Comparison of ENCODE assay signal across 8 mouse cellular contexts in the genomic region with DNA sequence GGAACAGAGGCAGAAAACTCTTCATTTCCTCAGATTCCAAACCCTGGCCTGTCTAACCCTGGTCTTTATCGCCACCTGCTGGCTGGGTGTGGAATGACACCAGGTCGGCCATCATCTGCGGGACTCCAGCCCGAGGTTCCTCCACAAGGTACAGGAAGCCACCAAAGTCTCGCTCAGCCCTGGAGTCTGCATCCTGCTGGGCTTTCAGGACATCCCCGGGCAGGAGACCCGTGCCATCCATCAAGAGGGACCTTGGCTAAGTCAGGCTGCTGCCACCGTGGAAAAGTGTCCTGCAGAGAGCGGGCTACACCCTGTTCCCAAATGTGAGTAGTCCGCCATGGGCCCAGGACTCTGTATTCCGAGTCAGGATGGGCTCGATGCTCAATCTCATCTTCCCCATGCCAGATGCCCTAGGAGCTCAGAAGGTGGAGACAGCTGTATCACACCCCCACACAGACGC.
DNase-seq lines count a peak whose midpoint lies in the region; ATAC-seq and TF ChIP-seq lines count a peak whose summit lies in the region.

No protein-coding gene starts in this region.

- peak overlapping the region; percentile 54 for H3K9ac ChIP-seq in hindbrain, embryonic 11.5 days (ENCODE audit: low read depth, low read length)
- H3K9ac ChIP-seq in lung, postnatal 0 days (replicated peaks; ENCODE audit: low read depth) = no peak overlapping the region

- WGBS in hindbrain, embryonic 11.5 days = 12% methylated on average over 13 of the region's 13 CpGs
- 10% methylated on average over 13 of the region's 13 CpGs for WGBS in lung, postnatal 0 days

- ATAC-seq in G1E (ENCODE audit: extremely low read depth, insufficient number of reproducible peaks, low FRiP score, poor library complexity, severe bottlenecking) = no peak
- ATAC-seq in hindbrain, embryonic 11.5 days (ENCODE audit: low FRiP score) = peak; percentile 40; the same call in 1 of the 2 replicates
- ATAC-seq in lung, postnatal 0 days = peak; percentile 73

- no peak for DNase-seq in G1E (ENCODE audit: low spot score)
- DNase-seq in cerebellum, adult 9-10 months = peak; percentile 81
- DNase-seq in frontal cortex, adult 2 months (ENCODE audit: extremely low spot score in 1 of 2, low spot score in 1 of 2) = peak; percentile 47 to 95
- peak; percentile 96 for DNase-seq in hindbrain, embryonic 11.5 days (ENCODE audit: low spot score)
- peak; percentile 63 for DNase-seq in layer of hippocampus, adult 9-11 months
- peak; percentile 76 for DNase-seq in lung, postnatal 0 days (ENCODE audit: low spot score)
- peak; percentile 95 for DNase-seq in ovary, postnatal 14 days (ENCODE audit: low spot score)
- peak; percentile 75 to 93 for DNase-seq in thymus, postnatal 10 days (ENCODE audit: low spot score in 2 of 2)

- no peaks in the 10 kb centered on the region for H3K9me3 ChIP-seq in G1E (replicated peaks)
- no peaks in the 10 kb centered on the region for H3K9me3 ChIP-seq in hindbrain, embryonic 11.5 days (ENCODE audit: control insufficient read depth, low read length)
- H3K9me3 ChIP-seq in lung, postnatal 0 days (ENCODE audit: low read length) = no peaks in the 10 kb centered on the region

- TF ChIP-seq EP300 in lung, postnatal 0 days (IDR thresholded peaks at IDR 0.05) = no peak

- peaks cover 4% of the 10 kb centered on the region for H3K4me1 ChIP-seq in G1E (ENCODE audit: insufficient read depth, low read depth, low read length)
- H3K4me1 ChIP-seq in hindbrain, embryonic 11.5 days (replicated peaks; ENCODE audit: control insufficient read depth, insufficient read depth, low read length) = peaks cover 2% of the 10 kb centered on the region; the same call in 1 of the 2 replicates
- no peaks in the 10 kb centered on the region; the same call in 1 of the 2 replicates for H3K4me1 ChIP-seq in lung, postnatal 0 days (ENCODE audit: insufficient read depth, low read depth, low read length)

- peak overlapping the region; percentile 44; the same call in 1 of the 2 replicates for H3K4me3 ChIP-seq in G1E (ENCODE audit: low read depth, low read length)
- H3K4me3 ChIP-seq in hindbrain, embryonic 11.5 days (ENCODE audit: low read depth, low read length) = no peak overlapping the region
- H3K4me3 ChIP-seq in lung, postnatal 0 days (ENCODE audit: low read depth, low read length) = no peak overlapping the region

- H3K4me2 ChIP-seq in hindbrain, embryonic 11.5 days (replicated peaks; ENCODE audit: low read depth, low read length) = peak overlapping the region; percentile 25
- H3K4me2 ChIP-seq in lung, postnatal 0 days (replicated peaks; ENCODE audit: low read depth, low read length) = 0 out of 2 replicates have a peak overlapping the region, but pooled peaks have one; percentile 33

- peak; percentile 73 for TF ChIP-seq CTCF in G1E (IDR thresholded peaks at IDR 0.05; ENCODE audit: low read depth, low read length)
- TF ChIP-seq CTCF in lung, postnatal 0 days (IDR thresholded peaks at IDR 0.05) = peak; percentile 97

- H3K27me3 ChIP-seq in G1E (ENCODE audit: insufficient read depth, low read length) = peaks cover 23% of the 10 kb centered on the region
- H3K27me3 ChIP-seq in hindbrain, embryonic 11.5 days (ENCODE audit: control insufficient read depth, insufficient read depth, low read length) = no peaks in the 10 kb centered on the region
- 0 out of 2 replicates have a peak, but pooled peaks cover 4% of the 10 kb centered on the region for H3K27me3 ChIP-seq in lung, postnatal 0 days (replicated peaks; ENCODE audit: insufficient read depth, low read length)

- H3K36me3 ChIP-seq in G1E (replicated peaks) = no peaks in the 10 kb centered on the region
- no peaks in the 10 kb centered on the region for H3K36me3 ChIP-seq in hindbrain, embryonic 11.5 days (ENCODE audit: control insufficient read depth, insufficient read depth, low read length)
- H3K36me3 ChIP-seq in lung, postnatal 0 days (ENCODE audit: insufficient read depth, low read length) = no peaks in the 10 kb centered on the region

- H3K27ac ChIP-seq in hindbrain, embryonic 11.5 days (ENCODE audit: low read depth, low read length) = no peak overlapping the region
- no peak overlapping the region for H3K27ac ChIP-seq in lung, postnatal 0 days (ENCODE audit: low read length)
